Mouse (Mus musculus): ENCODE data around the gene Nt5c1b.

- TF ChIP-seq POLR2A (IDR thresholded peaks at IDR 0.05; ENCODE audit: low read depth, low read length) (no peak), CTCF (IDR thresholded peaks at IDR 0.05; ENCODE audit: borderline replicate concordance, insufficient read depth, low read length) (no peak)
Observed at GRCm38 (mm10) chr12:10425982-10426863, 56.5 kb downstream of the Nt5c1b start.
